Mouse (Mus musculus): ENCODE measurements at regions not wholly inside any gene's neighbourhood (a gene's known extent, or its start where the extent isn't known, plus 50 kb on each side); places are given as distances from the start of the nearest gene placed in this dataset.

DNA sequence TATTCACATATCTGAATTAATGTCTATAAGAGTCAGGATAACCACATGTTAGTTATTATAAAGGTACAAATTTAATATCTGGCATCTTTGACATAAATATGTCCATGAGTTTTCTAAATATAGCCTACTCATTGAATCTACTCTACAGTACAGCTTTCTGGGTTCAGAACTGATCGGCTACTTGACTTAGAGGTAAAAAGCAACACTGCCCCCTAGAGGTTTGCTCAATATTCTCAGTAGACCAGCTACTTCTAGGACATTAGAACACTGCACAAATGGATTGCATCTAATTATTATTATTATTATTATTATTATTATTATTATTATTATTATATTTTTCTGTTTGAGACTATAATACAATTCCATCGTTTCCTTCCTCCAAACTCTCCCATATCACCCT is 418.8 kb upstream of the Tpm3-rs7 start:
- peak; percentile 80 for DNase-seq (ENCODE audit: low read depth, low spot score)

DNA sequence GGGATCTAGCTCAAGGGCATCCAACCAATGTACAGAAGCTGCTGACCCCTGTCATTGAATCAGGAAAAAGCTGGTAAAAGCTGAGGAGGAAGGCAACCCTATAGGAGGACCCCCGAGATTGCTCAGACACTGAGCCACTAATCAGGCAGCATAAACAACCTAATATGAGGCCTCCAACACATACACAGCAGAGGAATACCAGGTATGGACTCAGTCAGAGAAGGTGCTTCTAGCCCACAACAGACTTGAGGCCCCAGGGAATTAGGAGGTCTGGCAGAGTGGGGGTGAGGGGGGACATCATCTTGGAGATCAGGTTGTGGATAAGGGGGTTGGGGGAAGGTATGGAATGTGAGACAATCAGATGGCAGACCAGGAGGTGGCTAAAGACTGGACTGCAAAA is 413.2 kb upstream of the Tpm3-rs7 start:
- no peak for DNase-seq (ENCODE audit: low read depth, low spot score)

DNA sequence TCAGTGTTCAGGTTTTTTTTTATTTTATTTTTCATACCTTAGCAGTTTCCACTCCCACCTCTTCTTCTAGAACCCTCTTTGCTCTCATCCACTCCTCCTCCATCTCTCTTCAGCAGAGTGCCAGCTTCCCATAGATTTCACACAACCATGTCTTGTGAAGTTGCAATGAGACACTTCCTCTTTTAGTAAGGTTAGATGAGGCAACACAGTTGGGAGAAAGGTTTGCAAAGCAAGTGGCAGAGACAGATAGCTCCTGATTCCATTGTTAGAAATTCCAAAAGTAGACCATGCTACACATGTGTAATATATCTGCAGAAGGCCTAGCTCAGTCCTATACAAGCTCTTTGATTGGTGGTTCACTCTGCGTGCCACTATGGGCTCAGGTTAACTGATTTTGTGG is 397.3 kb upstream of the Tpm3-rs7 start:
- DNase-seq (ENCODE audit: low read depth, low spot score): peak; percentile 23
